Mouse (Mus musculus) left cerebral cortex, postnatal 10 days (tissue): ENCODE measurements at regions not wholly inside any gene's neighbourhood (a gene's known extent, or its start where the extent isn't known, plus 50 kb on each side); places are given as distances from the start of the nearest gene placed in this dataset.

Source experiments
- DNase-seq, 2 experiments: peaks; one replicate each; pipeline ENCODE4 v3.0.0; 2021 to 2022; ENCODE audit warnings: low spot score in 2 of 2, mixed read lengths in 1 of 2; ENCODE audit errors: extremely low spot score in 1 of 2
- intact Hi-C: fragments of 180-260 bp; cut with DNase I; formaldehyde crosslinking; loops from one replicate; pipeline ENCODE4 v1.15.1; 2025

GRCm38 (mm10) chr3:65478215-65478614 lies 50.0 kb upstream of the Tiparp start:
- no peak for DNase-seq
- intact Hi-C loops, result no loop called here

- intact Hi-C loops, result no loop called here
- no peak for DNase-seq
These were observed 51.1 kb upstream of the Tiparp start for GRCm38 (mm10) chr3:65477111-65477510.

- intact Hi-C loops, result no loop called here
- DNase-seq, result no peak
These were observed 51.9 kb upstream of the Tiparp start for GRCm38 (mm10) chr3:65476091-65476953.

- no peak for DNase-seq
- intact Hi-C loops, result no loop called here
These were observed 53.6 kb upstream of the Tiparp start for GRCm38 (mm10) chr3:65474585-65474984.

GRCm38 (mm10) chr3:65471796-65472195 lies 56.4 kb upstream of the Tiparp start:
- intact Hi-C loops, result no loop called here
- no peak for DNase-seq

- intact Hi-C loops, result no loop called here
- no peak for DNase-seq
These were observed 59.0 kb upstream of the Tiparp start for GRCm38 (mm10) chr3:65469207-65469606.

- DNase-seq, result no peak
- intact Hi-C loops, result no loop called here
These were observed 63.4 kb upstream of the Tiparp start for GRCm38 (mm10) chr3:65464769-65465168.

GRCm38 (mm10) chr3:65460936-65461335 lies 67.3 kb upstream of the Tiparp start:
- intact Hi-C loops, result no loop called here
- no peak for DNase-seq

GRCm38 (mm10) chr3:65459702-65460101 lies 67.3 kb upstream of the Ssr3 start:
- no peak for DNase-seq
- intact Hi-C loops, result no loop called here

GRCm38 (mm10) chr3:65457931-65458330 lies 65.5 kb upstream of the Ssr3 start:
- intact Hi-C loops, result no loop called here
- no peak for DNase-seq

- intact Hi-C loops, result no loop called here
- peak; percentile 62 to 72 for DNase-seq
These were observed 63.3 kb upstream of the Ssr3 start for GRCm38 (mm10) chr3:65455597-65456284.

- intact Hi-C loops, result no loop called here
- no peak for DNase-seq
These were observed 61.9 kb upstream of the Ssr3 start for GRCm38 (mm10) chr3:65454301-65454700.

- intact Hi-C loops, result no loop called here
- no peak for DNase-seq
These were observed 56.8 kb upstream of the Ssr3 start for GRCm38 (mm10) chr3:65449176-65449575.

- no peak for DNase-seq
- intact Hi-C loops, result no loop called here
These were observed 51.3 kb upstream of the Ssr3 start for GRCm38 (mm10) chr3:65443701-65444100.

GRCm38 (mm10) chr3:65442946-65443345 lies 50.5 kb upstream of the Ssr3 start:
- DNase-seq, result no peak
- intact Hi-C loops, result no loop called here

GRCm38 (mm10) chr3:65442269-65442668 lies 49.8 kb upstream of the Ssr3 start:
- intact Hi-C loops, result no loop called here
- DNase-seq, result peak in 1 of 2 experiments; percentile 36
